Mouse (Mus musculus): ENCODE measurements around the gene Zfp365. TPM values are rescaled to one million over a fixed set of nuclear protein-coding genes. Genes with fewer than 3 reads are reported as not detected.

Zfp365 gene
- polyA plus RNA-seq, 1 experiment = 0.57 TPM

GRCm38 (mm10) chr10:67836426-67836825, 76.0 kb downstream of the Zfp365 start:
- Histone ChIP-seq H3K4me3 (replicated peaks; ENCODE audit: control insufficient read depth, low read depth, low read length) (no peak overlapping the region), H3K27ac (ENCODE audit: control insufficient read depth, insufficient read depth, low read depth, low read length, poor library complexity) (no peak overlapping the region), H3K4me1 (ENCODE audit: control insufficient read depth, insufficient read depth, low read length) (peaks cover 2% of the 10 kb centered on the region; the same call in 1 of the 2 replicates)
- TF ChIP-seq CTCF (IDR thresholded peaks at IDR 0.05; ENCODE audit: control insufficient read depth, insufficient read depth, low read length) (no peak), POLR2A (IDR thresholded peaks at IDR 0.05; ENCODE audit: borderline replicate concordance, control insufficient read depth, low read depth, low read length) (no peak)
- 87% methylated on average over 17 of the region's 17 CpGs for WGBS

Other genes starting within 250 kb of the Zfp365 start
- gene Rtkn2, start 66.9 kb upstream of the Zfp365 start, polyA plus RNA-seq (2011; ENCODE audit: insufficient read depth, insufficient read length, low replicate concordance, missing spikeins) = 1.0 and 2.5 TPM in 2 replicates

All from bone marrow, adult 2 months (tissue).